Mouse (Mus musculus) central nervous system, embryonic 11.5 days (tissue): ENCODE results near the gene Bmpr1a. TPM values are rescaled to one million over a fixed set of nuclear protein-coding genes. Genes with fewer than 3 reads are reported as not detected.

Experiments used
- polyA plus RNA-seq: library from polyadenylated mRNA; depleted of rRNA; stranded (reverse); fragments of >200 nt; gene quantifications from 2 replicates; pipeline ENCODE4 v1.2.3, GENCODE M21; 2012; rRNA removed

Bmpr1a gene
- 29.4 and 52.5 TPM in 2 replicates for polyA plus RNA-seq

DNA sequence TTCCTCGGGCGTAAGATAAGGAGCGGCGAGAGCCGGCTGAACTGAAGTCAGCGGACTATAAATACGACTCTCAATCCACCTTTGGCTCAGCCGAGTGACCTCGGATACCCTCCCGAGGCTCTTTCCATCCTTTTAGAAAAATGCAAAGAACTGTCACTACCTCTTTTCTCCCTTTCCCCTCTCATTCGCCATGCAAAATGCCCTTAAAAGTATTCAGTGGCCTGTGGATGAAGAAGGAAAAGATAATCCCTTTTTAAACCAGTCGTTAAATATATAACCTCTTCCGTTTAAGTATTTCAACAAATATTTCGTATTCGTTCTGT, at the start of gene Bmpr1a:
TSS of gene Bmpr1a (minus strand) at position 17 of the 323 bp plus-strand sequence.

GRCm38 (mm10) chr14:34522701-34523100, 19.6 kb upstream of the Bmpr1a start, which contains the start of gene 9230112D13Rik:
Gene 9230112D13Rik, minus strand, starts transcription at chr14:34522801.

DNA sequence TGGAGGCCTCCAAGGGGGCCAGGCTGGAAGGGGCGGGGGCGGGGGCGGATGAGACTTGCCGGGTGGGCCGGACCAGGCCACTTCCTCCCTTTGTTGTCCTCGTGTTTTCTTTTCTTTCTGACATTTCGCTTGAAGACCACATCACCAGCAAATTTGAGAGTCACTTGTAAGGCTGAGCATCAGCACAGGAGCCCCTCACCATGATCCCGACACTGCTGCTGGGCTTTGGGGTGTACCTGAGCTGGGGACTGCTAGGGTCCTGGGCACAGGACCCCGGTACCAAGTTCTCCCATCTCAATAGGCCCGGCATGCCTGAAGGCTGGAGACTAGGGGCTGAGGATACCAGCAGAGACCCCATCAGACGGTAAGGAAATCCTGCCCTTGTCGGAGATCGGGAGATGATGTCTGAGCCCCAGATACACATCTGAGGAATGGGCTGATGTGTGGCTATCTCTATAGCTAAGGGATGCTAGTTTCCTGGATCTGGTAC, 127.7 kb downstream of the Bmpr1a start, which contains the start of gene Mmrn2:
TSS of gene Mmrn2 (plus strand) at position 51 of the 490 bp plus-strand sequence.

DNA sequence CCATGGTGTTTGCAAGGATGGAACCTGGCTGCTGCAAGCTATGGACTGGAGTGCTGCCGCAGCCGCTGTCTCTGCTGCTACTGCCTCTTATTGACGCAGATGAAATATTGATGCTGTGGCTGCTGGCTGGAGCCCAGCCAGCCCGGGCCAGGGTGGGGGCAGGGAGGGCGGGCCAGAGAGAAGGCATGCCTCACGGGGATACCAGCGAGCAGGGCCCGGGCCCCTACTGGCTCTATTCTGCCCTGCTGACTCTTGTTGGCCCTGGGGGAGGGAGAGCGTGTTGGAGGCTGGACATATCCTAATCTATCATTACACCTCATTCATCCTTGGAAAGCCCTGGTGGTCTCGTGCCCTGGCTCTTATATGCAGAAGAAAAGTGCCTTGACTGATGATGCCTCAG, 128.6 kb downstream of the Bmpr1a start, which contains the start of gene Sncg:
TSS of gene Sncg (minus strand) at position 213 of the 400 bp plus-strand sequence.

Other genes starting within 250 kb of the Bmpr1a start
- gene Shld2, start 192.8 kb downstream of the Bmpr1a start, polyA plus RNA-seq = 4.6 and 5.8 TPM in 2 replicates
- gene Glud1, start 192.6 kb downstream of the Bmpr1a start, polyA plus RNA-seq = 74.9 and 121 TPM in 2 replicates
- not detected in 2 replicates for gene Fam25c, start 147.9 kb downstream of the Bmpr1a start, polyA plus RNA-seq
- gene Sncg, start 128.6 kb downstream of the Bmpr1a start, polyA plus RNA-seq = 82.5 and 132 TPM in 2 replicates
- gene Mmrn2, start 127.9 kb downstream of the Bmpr1a start, polyA plus RNA-seq = 4.0 and 5.0 TPM in 2 replicates
- not detected in 2 replicates for gene 9230112D13Rik, start 19.5 kb upstream of the Bmpr1a start, polyA plus RNA-seq
- gene Ldb3, start 85.3 kb upstream of the Bmpr1a start, polyA plus RNA-seq = 1.8 and 6.4 TPM in 2 replicates
- gene Opn4, start 96.8 kb upstream of the Bmpr1a start, polyA plus RNA-seq = 0.12 and 0.16 TPM in 2 replicates
- 30.4 and 39.2 TPM in 2 replicates for gene Wapl, start 170.6 kb upstream of the Bmpr1a start, polyA plus RNA-seq